Mouse (Mus musculus) midbrain, embryonic 14.5 days (tissue): ENCODE measurements around the gene Krt79. TPM values are rescaled to one million over a fixed set of nuclear protein-coding genes. Genes with fewer than 3 reads are reported as not detected.

Experiments
- ATAC-seq: fragments of 200-750 bp; cut with Nextera tagmentation; 2 replicates; pipeline ENCODE4 v1.8.0; 2017; ENCODE audit warnings: moderate number of reproducible peaks, moderate library complexity; ENCODE audit not compliant: low FRiP score, low TSS enrichment
- DNase-seq: peaks from one replicate; pipeline ENCODE4 v3.0.0-alpha.2; 2015
- H3K27ac ChIP-seq: fragments of 300-500 bp; sonication (generic); replicated peaks from 2 replicates; pipeline ENCODE4 v1.5.1; 2014; ENCODE audit warnings: mild to moderate bottlenecking, low read depth, low read length, moderate library complexity
- H3K27me3 ChIP-seq: fragments of 300-500 bp; sonication (generic); 2 replicates; pipeline ENCODE4 v1.6.1; 2014; ENCODE audit warnings: low read length, control low read depth, mixed read lengths; ENCODE audit not compliant: control insufficient read depth, insufficient read depth
- H3K36me3 ChIP-seq: fragments of 300-500 bp; sonication (generic); 2 replicates; pipeline ENCODE4 v1.6.1; 2014; ENCODE audit warnings: low read length, control low read depth; ENCODE audit not compliant: control insufficient read depth, insufficient read depth
- H3K4me1 ChIP-seq: fragments of 300-500 bp; sonication (generic); 2 replicates; pipeline ENCODE4 v1.6.1; 2014; ENCODE audit warnings: mild to moderate bottlenecking, antibody characterized with exemption, low read length, control low read depth; ENCODE audit not compliant: control insufficient read depth, insufficient read depth
- H3K4me2 ChIP-seq: fragments of 300-500 bp; sonication (generic); 2 replicates; pipeline ENCODE4 v1.6.1; 2014; ENCODE audit warnings: mild to moderate bottlenecking, low read length, moderate library complexity
- H3K4me3 ChIP-seq: fragments of 300-500 bp; sonication (generic); replicated peaks from 2 replicates; pipeline ENCODE4 v1.5.1; 2014; ENCODE audit warnings: low read depth, low read length
- H3K9ac ChIP-seq: fragments of 300-500 bp; sonication (generic); replicated peaks from 2 replicates; pipeline ENCODE4 v1.6.1; 2014; ENCODE audit warnings: mild to moderate bottlenecking, low read length, moderate library complexity
- H3K9me3 ChIP-seq: fragments of 300-500 bp; sonication (generic); 2 replicates; pipeline ENCODE4 v1.6.1; 2016; ENCODE audit warnings: low read length, control low read depth, mixed read lengths; ENCODE audit not compliant: control insufficient read depth
- WGBS: fragments of 180-500 bp; shearing (Covaris S2); extraction: QIAGEN DNeasy Blood & Tissue Kit; methylation state at CpG from one replicate; pipeline ENCODE4 v1.1.7; 2014; 5-methylcytosine and 5-hydroxymethylcytosine counted together
- polyA plus RNA-seq: library from polyadenylated mRNA; unstranded; fragments of >200 nt; fragmentation: Nextera tagmentation; extraction: Ambion mirVana; gene quantifications from 2 replicates; pipeline ENCODE4 v1.2.1, GENCODE M21; 2014

Gene Krt79
- polyA plus RNA-seq, 1 experiment from 2014 or later, result 0.45 TPM

DNA sequence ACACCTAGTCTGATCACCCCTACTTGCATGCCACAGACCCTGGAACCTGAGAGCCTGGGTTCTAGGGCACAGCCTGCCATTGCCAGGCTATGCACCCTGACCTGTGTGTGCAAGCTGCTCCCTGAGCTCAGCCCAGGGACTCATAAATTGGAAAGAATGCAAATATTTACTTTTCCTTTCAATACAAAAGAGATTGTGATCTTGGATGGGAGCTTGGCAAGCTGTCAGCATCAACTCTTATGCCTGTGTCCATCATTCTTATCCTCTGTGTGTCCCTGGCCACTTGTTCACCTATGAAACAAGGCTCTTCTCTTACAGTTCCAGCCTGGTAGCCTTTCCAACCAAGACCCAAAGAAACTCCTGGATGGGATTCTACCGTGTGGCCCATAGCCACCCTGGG is 15.1 kb downstream of the Krt79 start:
- no peaks in the 10 kb centered on the region for H3K36me3 ChIP-seq
- DNase-seq (no peak), ATAC-seq (no peak)
- no peaks in the 10 kb centered on the region for H3K27me3 ChIP-seq
- no peak overlapping the region for H3K9ac ChIP-seq
- H3K27ac ChIP-seq, result no peak overlapping the region
- peaks cover 4% of the 10 kb centered on the region; the same call in 1 of the 2 replicates for H3K4me1 ChIP-seq
- H3K4me3 ChIP-seq, result no peak overlapping the region
- 91% methylated on average over 1 of the region's 1 CpGs for WGBS
- no peaks in the 10 kb centered on the region for H3K9me3 ChIP-seq
- no peak overlapping the region for H3K4me2 ChIP-seq

DNA sequence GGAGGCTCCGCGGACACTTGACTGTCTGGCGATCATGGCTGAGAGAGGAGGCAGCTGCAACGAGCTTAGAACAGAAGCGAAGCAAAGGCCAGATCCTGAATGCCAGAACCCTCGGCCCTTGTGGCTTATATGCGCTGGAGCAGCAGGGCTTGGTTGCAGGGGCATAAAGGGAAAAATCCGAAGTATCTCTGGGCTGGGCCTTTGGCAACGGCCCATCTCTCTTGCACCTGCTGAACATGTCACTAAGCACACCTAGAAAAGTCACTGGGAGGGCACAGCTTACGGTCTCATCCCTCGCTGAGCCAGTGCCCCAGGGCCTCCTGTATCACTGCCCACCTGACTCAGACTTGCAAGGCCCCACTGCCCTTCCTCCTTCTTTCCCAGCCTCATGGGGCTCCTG is 15.5 kb downstream of the Krt79 start, which contains the start of gene Krt4:
Krt4 (minus strand) TSS at position 101 of the 400 bp plus-strand sequence.
- Histone ChIP-seq H3K36me3 (no peaks in the 10 kb centered on the region), H3K4me1 (peaks cover 2% of the 10 kb centered on the region; the same call in 1 of the 2 replicates), H3K9me3 (no peaks in the 10 kb centered on the region), H3K9ac (no peak within 1 kb of the TSS), H3K27me3 (no peaks in the 10 kb centered on the region), H3K4me2 (no peak within 1 kb of the TSS), H3K4me3 (no peak within 1 kb of the TSS), H3K27ac (no peak within 1 kb of the TSS)
- WGBS, result 85% methylated on average over 11 of the region's 11 CpGs
- ATAC-seq (no peak), DNase-seq (no peak)

DNA sequence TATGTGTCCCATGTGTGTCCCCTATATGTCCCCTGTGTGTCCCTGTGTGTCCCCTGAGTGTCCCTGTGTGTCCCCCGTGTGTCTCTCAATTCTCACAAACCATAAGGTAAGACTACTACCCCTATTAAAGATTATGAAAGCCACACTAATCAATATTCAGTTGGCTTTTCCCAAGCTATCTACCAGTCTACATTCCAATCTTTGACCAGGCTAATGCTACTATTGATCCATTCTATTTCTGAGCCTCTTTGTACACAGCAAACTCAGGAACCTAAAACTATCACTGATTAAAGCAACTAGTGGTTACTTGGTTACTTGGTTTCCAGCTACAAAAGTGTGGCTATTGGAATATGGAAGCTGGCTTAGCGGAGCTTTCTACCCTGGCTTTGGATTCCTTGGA is 17.8 kb downstream of the Krt79 start:
- Histone ChIP-seq H3K4me3 (no peak overlapping the region), H3K9me3 (no peaks in the 10 kb centered on the region), H3K9ac (no peak overlapping the region), H3K4me2 (no peak overlapping the region), H3K4me1 (no peaks in the 10 kb centered on the region), H3K36me3 (no peaks in the 10 kb centered on the region), H3K27me3 (no peaks in the 10 kb centered on the region), H3K27ac (no peak overlapping the region)
- ATAC-seq (no peak), DNase-seq (no peak)
- 89% methylated on average over 2 of the region's 2 CpGs for WGBS

- no peaks in the 10 kb centered on the region for H3K4me1 ChIP-seq
- no peak overlapping the region for H3K4me3 ChIP-seq
- no peaks in the 10 kb centered on the region for H3K27me3 ChIP-seq
- no peaks in the 10 kb centered on the region for H3K9me3 ChIP-seq
- WGBS, result 77% methylated on average over 2 of the region's 2 CpGs
- no peak overlapping the region for H3K4me2 ChIP-seq
- H3K9ac ChIP-seq, result no peak overlapping the region
- DNase-seq (no peak), ATAC-seq (no peak)
- H3K36me3 ChIP-seq, result no peaks in the 10 kb centered on the region
- no peak overlapping the region for H3K27ac ChIP-seq
Observed at GRCm38 (mm10) chr15:101916072-101916471, 24.1 kb downstream of the Krt79 start.

DNA sequence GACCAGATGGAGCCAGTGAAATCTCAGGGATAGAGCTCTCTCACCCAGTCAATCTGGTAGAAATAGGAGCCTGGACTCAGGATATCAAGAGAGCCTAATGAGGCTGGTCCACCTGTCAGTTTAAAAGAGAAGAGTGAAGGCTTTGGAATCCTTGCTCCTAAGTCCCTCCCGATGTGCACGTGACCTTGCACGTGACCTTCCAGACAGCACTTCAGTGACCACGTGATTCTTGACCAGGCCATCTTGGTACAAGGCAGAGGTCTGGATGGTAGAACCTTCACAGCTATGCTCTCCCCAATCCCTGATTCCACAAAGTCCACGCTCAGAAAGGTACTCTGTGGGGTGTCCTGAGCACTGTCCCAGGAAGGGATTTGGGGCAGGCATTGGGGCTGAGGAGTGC is 35.3 kb downstream of the Krt79 start:
- no peaks in the 10 kb centered on the region for H3K4me1 ChIP-seq
- 82% methylated on average over 5 of the region's 5 CpGs for WGBS
- no peak overlapping the region for H3K4me2 ChIP-seq
- H3K27ac ChIP-seq, result no peak overlapping the region
- H3K9ac ChIP-seq, result no peak overlapping the region
- ATAC-seq, result no peak
- no peaks in the 10 kb centered on the region for H3K36me3 ChIP-seq
- no peak for DNase-seq
- no peaks in the 10 kb centered on the region for H3K27me3 ChIP-seq
- no peaks in the 10 kb centered on the region for H3K9me3 ChIP-seq
- H3K4me3 ChIP-seq, result no peak overlapping the region

- 52% methylated on average over 12 of the region's 12 CpGs for WGBS
- Histone ChIP-seq H3K36me3 (no peaks in the 10 kb centered on the region), H3K4me1 (no peaks in the 10 kb centered on the region), H3K9me3 (no peaks in the 10 kb centered on the region), H3K4me3 (no peak overlapping the region), H3K27me3 (no peaks in the 10 kb centered on the region), H3K4me2 (no peak overlapping the region), H3K9ac (no peak overlapping the region), H3K27ac (no peak overlapping the region)
- peak; percentile 8 for DNase-seq
- no peak for ATAC-seq
Observed at GRCm38 (mm10) chr15:101902171-101903149, 37.7 kb downstream of the Krt79 start.

GRCm38 (mm10) chr15:101895216-101895615 is 44.9 kb downstream of the Krt79 start:
- H3K27me3 ChIP-seq, result no peaks in the 10 kb centered on the region
- H3K27ac ChIP-seq, result no peak overlapping the region
- 95% methylated on average over 4 of the region's 4 CpGs for WGBS

DNA sequence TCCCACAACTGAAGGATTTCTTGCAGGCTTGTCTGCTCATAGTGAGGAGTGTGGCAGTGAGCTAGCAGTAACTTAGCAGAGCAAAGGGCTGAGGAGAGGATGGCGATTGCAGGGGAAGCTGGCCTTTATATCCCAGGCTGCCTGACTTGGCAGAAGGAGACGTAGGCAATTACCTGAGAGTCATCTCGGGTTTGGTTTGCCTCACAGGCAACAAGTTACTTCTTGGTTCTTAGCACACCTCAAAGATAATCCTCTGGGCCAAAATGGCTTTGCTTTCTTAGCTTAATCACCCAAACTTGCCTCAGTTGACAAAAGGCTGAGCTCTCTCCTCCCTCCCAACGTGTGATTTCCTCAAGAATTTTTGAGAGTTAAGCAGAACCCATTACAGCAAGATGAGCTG is 47.3 kb downstream of the Krt79 start, which contains the start of gene Krt76:
Krt76 (minus strand) TSS at position 101 of the 400 bp plus-strand sequence.
- WGBS, result 58% methylated on average over 4 of the region's 4 CpGs
- H3K9ac ChIP-seq, result no peak within 1 kb of the TSS
- H3K27me3 ChIP-seq, result no peaks in the 10 kb centered on the region
- H3K4me3 ChIP-seq, result no peak within 1 kb of the TSS
- no peaks in the 10 kb centered on the region for H3K9me3 ChIP-seq
- H3K27ac ChIP-seq, result no peak within 1 kb of the TSS
- no peaks in the 10 kb centered on the region for H3K4me1 ChIP-seq
- no peak within 1 kb of the TSS for H3K4me2 ChIP-seq
- ATAC-seq (no peak), DNase-seq (no peak)
- no peaks in the 10 kb centered on the region for H3K36me3 ChIP-seq

More at GRCm38 (mm10) chr15:101895216-101895615, 44.9 kb downstream of the Krt79 start:
- Histone ChIP-seq H3K4me3 (no peak overlapping the region), H3K9ac (no peak overlapping the region), H3K4me2 (no peak overlapping the region), H3K9me3 (no peaks in the 10 kb centered on the region), H3K4me1 (no peaks in the 10 kb centered on the region), H3K36me3 (no peaks in the 10 kb centered on the region)
- ATAC-seq (no peak), DNase-seq (no peak)

DNA sequence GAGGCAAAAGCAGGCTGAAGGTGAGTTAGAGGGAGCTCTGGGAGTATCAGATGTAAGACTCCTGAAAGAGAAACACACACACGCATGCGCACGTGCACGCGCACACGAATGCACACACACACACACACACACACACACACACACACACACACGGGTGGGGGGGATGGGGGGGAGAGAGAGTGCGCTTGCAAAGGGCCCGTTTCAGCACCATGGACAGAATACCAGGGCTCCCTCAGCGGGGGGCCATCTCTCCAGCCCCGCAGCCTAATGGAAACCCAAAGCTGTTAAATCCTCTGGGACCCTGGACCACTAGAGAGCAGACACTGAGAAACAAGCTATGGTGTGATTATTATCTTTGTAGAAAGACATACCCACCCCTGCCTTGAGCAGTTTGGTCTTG is 60.3 kb downstream of the Krt79 start:
- H3K9ac ChIP-seq, result no peak overlapping the region
- H3K9me3 ChIP-seq, result no peaks in the 10 kb centered on the region
- H3K27ac ChIP-seq, result no peak overlapping the region
- no peak overlapping the region for H3K4me2 ChIP-seq
- WGBS, result 21% methylated on average over 11 of the region's 11 CpGs
- H3K27me3 ChIP-seq, result no peaks in the 10 kb centered on the region
- H3K4me1 ChIP-seq, result no peaks in the 10 kb centered on the region
- ATAC-seq (no peak), DNase-seq (peak; percentile 44)
- no peaks in the 10 kb centered on the region for H3K36me3 ChIP-seq
- no peak overlapping the region for H3K4me3 ChIP-seq
